Mouse (Mus musculus) urinary bladder, postnatal 25 days (tissue): Measurements from ENCODE around the gene Gm13757.
"Not testable (repeated sequence)": the region's sequence is repeated elsewhere in the genome, so short reads cannot be mapped to it uniquely, and the experiment has no call there.

Experiments used
- DNase-seq: peaks from one replicate; pipeline ENCODE4 v3.0.0; 2022; ENCODE audit warnings: low spot score

The Gm13757 gene

GRCm38 (mm10) chr2:88449031-88449430 lies at the start of gene Gm13757:
TSS of gene Gm13757 (minus strand) at chr2:88449131.
- DNase-seq, result no peak

- no peak for DNase-seq
Measured at GRCm38 (mm10) chr2:88493020-88493419, 44.1 kb upstream of the Gm13757 start, which contains the start of gene Olfr1185-ps1. TSS of gene Olfr1185-ps1 (plus strand) at chr2:88493320.

- no peak for DNase-seq
Measured at GRCm38 (mm10) chr2:88483298-88483697, 34.4 kb upstream of the Gm13757 start, which contains the start of gene Olfr1184. TSS of gene Olfr1184 (plus strand) at chr2:88483598.

- DNase-seq, result not testable (repeated sequence)
Measured at GRCm38 (mm10) chr2:88454567-88454966, 5.6 kb upstream of the Gm13757 start, which contains the start of gene Olfr1183. TSS of gene Olfr1183 (plus strand) at chr2:88454867.

- no peak for DNase-seq
Measured at GRCm38 (mm10) chr2:88426071-88426470, 22.9 kb downstream of the Gm13757 start, which contains the start of gene Olfr1181. TSS of gene Olfr1181 (minus strand) at chr2:88426171.

GRCm38 (mm10) chr2:88419051-88419450 lies 29.9 kb downstream of the Gm13757 start, which contains the start of gene Olfr1180:
TSS of gene Olfr1180 (minus strand) at chr2:88419151.
- no peak for DNase-seq

- no peak for DNase-seq
Measured at GRCm38 (mm10) chr2:88406353-88406752, 42.6 kb downstream of the Gm13757 start, which contains the start of gene Olfr1179. TSS of gene Olfr1179 (minus strand) at chr2:88406453.
